Mouse (Mus musculus) gastrocnemius, postnatal 10 days (tissue): ENCODE measurements around the gene Hoxd11. TPM values are rescaled to one million over a fixed set of nuclear protein-coding genes. Genes with fewer than 3 reads are reported as not detected.

ENCODE experiments used
- DNase-seq: peaks from one replicate; pipeline ENCODE4 v3.0.0; 2021; ENCODE audit warnings: mixed read lengths
- total RNA-seq, 2 experiments: library from RNA; stranded (reverse); gene quantifications; 2 replicates each; pipeline ENCODE4 v1.2.3; 2021

Hoxd11 gene
- total RNA-seq, 2 experiments from 2014 or later: 0.23 to 0.56 TPM

- DNase-seq: no peak
Measured at GRCm38 (mm10) chr2:74709465-74710419, 30.4 kb downstream of the Hoxd11 start.

GRCm38 (mm10) chr2:74710929-74711543 lies 31.7 kb downstream of the Hoxd11 start:
- DNase-seq: no peak

- DNase-seq: peak; percentile 69
Measured at GRCm38 (mm10) chr2:74711721-74712621, 32.6 kb downstream of the Hoxd11 start, which contains the start of the genes Hoxd3 and Hoxd4. Hoxd3 (plus strand) TSS chr2:74711927. Hoxd4 (plus strand) TSS chr2:74711929.

GRCm38 (mm10) chr2:74713239-74714150 lies 34.1 kb downstream of the Hoxd11 start:
- DNase-seq: no peak

GRCm38 (mm10) chr2:74714156-74714789 lies 34.9 kb downstream of the Hoxd11 start:
- DNase-seq: no peak

GRCm38 (mm10) chr2:74714881-74715280 lies 35.5 kb downstream of the Hoxd11 start:
- no peak for DNase-seq

GRCm38 (mm10) chr2:74715504-74716241 lies 36.3 kb downstream of the Hoxd11 start:
- peak; percentile 98 for DNase-seq

- no peak for DNase-seq
Measured at GRCm38 (mm10) chr2:74720384-74720783, 41.0 kb downstream of the Hoxd11 start.

GRCm38 (mm10) chr2:74720955-74721491 lies 41.7 kb downstream of the Hoxd11 start:
- DNase-seq: no peak

- DNase-seq: no peak
Measured at GRCm38 (mm10) chr2:74721882-74722281, 42.5 kb downstream of the Hoxd11 start.

GRCm38 (mm10) chr2:74722949-74723348 lies 43.6 kb downstream of the Hoxd11 start:
- no peak for DNase-seq

GRCm38 (mm10) chr2:74724244-74725015 lies 45.1 kb downstream of the Hoxd11 start:
- no peak for DNase-seq

- no peak for DNase-seq
Measured at GRCm38 (mm10) chr2:74725171-74725570, 45.8 kb downstream of the Hoxd11 start.

GRCm38 (mm10) chr2:74726551-74726950 lies 47.2 kb downstream of the Hoxd11 start, which contains the start of gene Gm28230:
Gm28230 (plus strand) TSS chr2:74726728.
- no peak for DNase-seq

- DNase-seq: no peak
Measured at GRCm38 (mm10) chr2:74726973-74727639, 47.7 kb downstream of the Hoxd11 start.

- DNase-seq: no peak
Measured at GRCm38 (mm10) chr2:74727640-74728302, 48.4 kb downstream of the Hoxd11 start.

- no peak for DNase-seq
Measured at GRCm38 (mm10) chr2:74728303-74728680, 48.9 kb downstream of the Hoxd11 start.

GRCm38 (mm10) chr2:74730331-74730730 lies 51.0 kb downstream of the Hoxd11 start:
- no peak for DNase-seq
